Mouse (Mus musculus): Measurements from ENCODE around the gene Serpinb13.
A peak's percentile ranks its signal among the peaks of the same experiment; 100 is the strongest.

The Serpinb13 gene

DNA sequence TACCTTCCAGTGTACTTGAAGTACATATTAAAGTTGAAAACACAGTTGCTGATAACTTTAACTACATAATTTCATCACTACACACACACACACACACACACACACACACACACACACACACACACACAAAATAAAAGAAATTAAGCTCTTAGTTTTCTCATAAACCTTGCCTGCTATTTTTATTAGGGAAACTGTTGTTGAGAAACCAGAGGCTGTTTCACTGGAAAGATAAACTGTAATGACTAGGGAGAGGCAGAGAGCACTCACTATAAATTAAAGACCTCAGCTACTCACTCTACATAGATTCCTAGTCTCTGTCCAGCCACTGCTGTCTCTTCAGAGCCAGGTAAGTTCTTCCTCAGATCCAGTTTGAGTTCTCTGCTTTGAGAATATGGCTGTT lies at the start of gene Serpinb13:
TSS of gene Serpinb13 (plus strand) at position 301 of the 400 bp plus-strand sequence.
- no peak for DNase-seq (ENCODE audit: low read depth, low spot score)

DNA sequence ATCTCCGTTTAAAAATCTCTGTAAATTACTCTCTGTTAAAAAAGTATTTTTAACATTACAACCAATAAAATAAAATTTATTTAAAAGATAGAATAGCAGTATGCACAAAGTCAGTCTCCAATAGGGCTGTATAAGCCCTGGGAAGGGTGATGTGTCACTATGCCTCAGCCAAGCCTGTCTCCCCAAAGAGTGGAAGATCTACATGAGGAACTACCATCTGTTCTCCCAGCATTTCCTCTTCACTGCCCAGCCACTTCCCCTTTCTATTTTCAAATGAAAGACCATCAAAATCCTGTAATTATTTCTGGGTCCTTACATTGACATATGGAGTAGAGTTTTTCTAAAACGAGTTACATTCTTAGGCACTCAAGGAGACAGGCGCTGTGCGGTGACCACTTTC lies 48.8 kb upstream of the Serpinb13 start:
- peak; percentile 9 for DNase-seq (ENCODE audit: low read depth, low spot score)

DNA sequence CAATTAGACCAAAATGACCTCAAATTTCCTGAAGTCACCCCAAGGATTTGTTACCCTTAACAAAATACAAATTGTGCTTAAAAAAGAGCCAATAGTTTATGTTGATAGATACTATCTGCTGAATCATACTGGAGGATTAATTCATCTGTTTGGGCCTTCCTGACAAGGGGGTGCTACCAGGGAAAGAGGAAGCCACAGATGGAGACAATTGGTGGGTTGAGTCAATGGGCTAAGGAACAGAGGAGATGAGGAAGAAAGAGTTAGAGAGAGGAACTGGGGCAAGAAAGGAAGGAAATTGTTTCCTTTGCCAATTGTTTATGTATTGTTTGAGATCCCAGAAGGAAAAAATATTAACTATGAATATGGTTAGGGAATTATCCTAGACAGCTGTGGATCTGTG lies 47.1 kb upstream of the Serpinb13 start:
- DNase-seq (ENCODE audit: low read depth, low spot score) = peak; percentile 12

DNA sequence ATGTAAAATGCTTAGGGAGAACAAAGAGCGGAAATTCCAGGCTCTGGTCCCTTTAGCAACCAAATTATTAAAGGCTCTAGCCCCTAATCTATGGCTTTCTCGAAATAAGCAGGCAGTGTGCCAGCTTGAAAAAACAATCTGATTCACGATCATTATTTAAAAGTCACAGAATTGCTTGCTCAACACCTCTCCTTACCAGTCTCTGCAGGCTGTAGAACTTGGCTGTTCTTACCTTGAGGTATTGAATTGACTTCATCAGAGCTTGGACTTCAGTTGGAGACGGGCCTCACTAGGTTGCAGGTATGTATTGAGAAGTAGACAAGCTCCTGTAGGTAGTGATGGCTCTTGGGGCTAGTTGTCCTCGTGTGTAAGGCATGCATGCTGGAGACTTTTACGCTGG lies 46.5 kb upstream of the Serpinb13 start, which contains the start of gene Serpinb12:
TSS of gene Serpinb12 (plus strand) at position 185 of the 400 bp plus-strand sequence.
- DNase-seq (ENCODE audit: low read depth, low spot score) = no peak

DNA sequence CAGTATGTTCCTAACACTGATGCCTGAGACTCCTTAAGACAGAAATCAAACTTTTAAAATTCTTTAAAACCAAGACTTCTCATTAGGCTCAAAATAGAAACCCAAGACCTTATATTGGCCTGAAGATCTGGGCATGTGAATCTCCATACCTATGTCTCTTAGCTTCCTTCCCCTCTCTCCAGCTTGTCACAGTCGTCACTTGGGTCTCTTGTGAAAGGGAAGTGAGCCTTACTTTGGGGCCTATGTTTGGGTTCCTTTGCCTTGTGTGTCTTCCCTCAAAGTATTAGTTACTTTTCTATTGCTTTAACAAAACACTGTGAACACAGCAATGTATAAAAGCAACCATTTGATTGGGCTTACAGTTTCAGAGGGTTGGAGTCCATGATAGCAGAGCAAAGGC lies 33.6 kb upstream of the Serpinb13 start:
- no peak for DNase-seq (ENCODE audit: low read depth, low spot score)

DNA sequence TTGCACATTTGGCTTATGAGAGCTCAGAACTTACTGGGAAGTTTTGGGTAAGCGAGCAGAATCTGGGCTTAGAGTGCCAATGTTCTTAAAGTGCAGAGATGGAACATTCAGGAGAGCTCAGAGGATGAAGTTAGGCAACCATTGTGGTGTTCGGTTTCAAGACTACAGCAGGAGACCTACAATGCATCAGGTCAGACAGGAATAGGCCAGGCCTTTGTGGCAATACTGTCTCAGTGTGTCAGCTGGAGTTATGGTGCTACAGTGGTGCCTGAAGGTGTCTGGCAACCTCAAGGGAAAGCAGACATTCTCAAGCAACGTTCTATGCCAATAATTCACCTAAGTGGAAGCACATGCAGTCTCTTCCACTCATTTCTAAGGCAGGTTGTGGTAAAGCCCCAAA lies 20.8 kb upstream of the Serpinb13 start:
- no peak for DNase-seq (ENCODE audit: low read depth, low spot score)

DNA sequence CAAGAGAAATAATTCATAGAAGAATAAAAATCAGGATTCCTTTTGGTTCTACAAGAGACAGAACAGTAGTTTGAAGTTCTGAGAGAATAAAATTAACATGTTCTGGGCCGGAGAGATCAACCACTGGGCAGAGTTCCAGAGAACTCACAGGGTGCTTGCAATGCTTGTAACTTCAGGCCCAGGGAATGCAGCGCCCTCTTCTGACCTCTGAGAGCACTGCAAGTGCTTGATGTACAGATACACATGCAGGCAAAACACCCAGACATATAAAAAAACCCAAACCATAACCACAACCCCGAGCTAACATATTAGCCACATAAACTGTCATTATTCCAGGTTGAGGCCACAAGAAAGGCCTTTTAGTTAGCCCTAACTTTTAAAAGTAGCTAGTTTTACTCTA lies 19.8 kb upstream of the Serpinb13 start:
- peak; percentile 41 for DNase-seq (ENCODE audit: low read depth, low spot score)

DNA sequence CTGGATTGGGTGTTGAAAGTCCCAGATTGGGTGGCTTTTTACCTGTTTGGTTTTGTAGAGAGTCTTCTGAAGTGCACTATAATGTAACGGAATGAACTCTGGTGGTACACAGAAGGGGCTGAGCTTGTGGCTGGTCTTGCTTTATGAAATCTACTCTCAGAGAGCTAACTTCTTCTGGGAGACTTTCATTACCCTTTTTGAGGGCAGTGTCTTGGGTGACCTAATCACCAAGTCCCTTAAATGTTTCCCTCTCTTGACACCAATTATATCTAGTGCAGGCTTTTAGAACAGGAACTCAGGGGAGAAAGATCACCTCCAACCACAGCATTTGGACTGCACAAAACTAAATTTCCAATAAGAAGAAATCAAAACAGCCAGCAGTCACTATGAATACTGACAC lies 2.3 kb downstream of the Serpinb13 start:
- DNase-seq (ENCODE audit: low read depth, low spot score) = no peak

DNA sequence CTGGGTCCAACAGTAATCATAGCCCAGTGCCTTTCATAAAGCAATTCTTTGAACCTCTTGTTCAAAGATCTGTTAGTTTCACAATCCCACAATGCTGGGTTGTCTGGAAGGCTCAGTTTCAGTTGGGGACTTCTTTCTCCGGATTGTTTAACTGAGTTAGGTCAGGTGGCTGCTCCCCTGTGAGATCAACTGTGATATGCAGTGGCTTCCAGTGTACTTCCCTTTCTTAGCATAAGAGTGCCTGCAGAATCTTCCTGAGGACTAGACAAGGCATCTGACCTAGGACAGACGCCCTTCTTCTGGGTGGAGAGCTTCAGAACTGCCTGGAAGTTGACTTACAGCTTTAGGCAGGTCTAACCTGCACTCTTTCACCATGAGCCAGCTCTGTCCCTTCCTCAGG lies 3.1 kb downstream of the Serpinb13 start:
- DNase-seq (ENCODE audit: low read depth, low spot score) = no peak

DNA sequence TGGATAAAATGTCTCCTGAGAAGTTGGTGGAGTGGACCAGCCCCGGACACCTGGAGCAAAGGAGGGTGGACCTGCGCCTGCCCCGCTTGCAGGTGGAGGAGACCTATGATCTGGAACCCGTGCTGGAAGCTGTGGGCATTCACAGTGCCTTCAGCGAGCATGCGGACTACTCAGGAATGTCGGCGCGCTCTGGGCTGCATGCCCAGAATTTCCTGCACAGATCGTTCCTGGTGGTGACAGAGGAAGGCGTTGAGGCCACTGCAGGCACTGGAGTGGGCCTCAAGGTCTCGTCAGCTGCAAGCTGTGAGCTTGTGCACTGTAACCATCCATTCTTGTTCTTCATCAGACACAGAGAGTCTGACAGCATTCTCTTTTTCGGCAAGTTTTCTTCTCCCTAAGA lies 19.6 kb downstream of the Serpinb13 start:
- peak; percentile 25 for DNase-seq (ENCODE audit: low read depth, low spot score)

DNA sequence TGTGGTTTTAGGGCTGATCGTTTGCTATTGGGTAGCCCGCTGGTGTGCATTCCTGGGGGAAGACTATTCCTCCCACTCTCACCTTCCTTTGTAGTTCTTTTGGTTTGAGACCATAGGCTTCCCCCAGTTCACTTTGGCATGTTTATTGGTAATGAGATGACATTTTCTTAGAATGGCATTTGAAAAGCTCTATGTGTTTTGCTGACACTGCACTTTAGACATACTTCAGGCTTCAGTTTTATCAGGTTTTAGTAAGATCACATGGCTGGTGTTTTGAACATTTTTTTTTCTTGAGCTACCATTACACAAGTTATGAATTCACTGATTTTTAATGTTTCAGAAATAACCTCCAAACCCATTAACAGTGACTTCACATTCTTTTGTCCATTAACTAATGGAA lies 21.0 kb downstream of the Serpinb13 start:
- DNase-seq (ENCODE audit: low read depth, low spot score) = no peak

DNA sequence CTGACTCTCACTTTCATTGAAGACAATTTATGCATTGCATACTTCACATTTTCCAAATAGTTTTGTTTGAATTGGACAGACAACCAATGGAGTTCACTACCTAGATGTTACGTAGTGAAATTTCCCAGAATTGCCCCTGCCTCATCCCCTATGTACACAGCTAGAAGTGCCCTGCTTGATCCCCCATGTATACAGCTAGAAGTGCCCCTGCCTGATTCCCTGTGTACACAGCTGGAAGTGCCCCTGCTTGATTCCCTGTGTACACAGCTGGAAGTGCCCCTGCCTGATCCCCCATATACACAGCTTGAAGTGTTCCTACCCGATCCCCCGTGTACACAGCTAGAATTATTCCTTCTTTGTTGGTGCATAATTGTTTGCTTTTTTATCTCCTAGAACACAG lies 25.5 kb downstream of the Serpinb13 start:
- DNase-seq (ENCODE audit: low read depth, low spot score) = no peak

DNA sequence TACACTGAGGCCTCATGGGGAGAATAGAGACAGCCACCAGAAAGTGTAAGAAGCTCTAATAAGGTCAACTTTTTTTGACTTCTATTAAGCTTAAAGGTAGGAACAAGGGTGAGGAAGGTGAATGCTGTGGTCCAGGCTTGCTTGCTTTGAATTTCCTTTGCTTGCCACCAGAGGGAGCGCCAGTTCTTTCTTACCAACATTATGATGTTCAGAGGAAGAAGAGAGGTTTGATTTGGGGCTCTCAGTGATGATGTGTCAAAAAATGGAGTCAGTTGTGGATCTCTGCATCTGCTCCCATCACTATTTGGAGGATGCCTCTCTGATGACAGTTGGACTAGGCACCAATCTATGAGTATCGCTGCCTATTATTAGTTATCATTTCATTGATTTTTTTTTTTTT lies 33.7 kb downstream of the Serpinb13 start:
- peak; percentile 48 for DNase-seq (ENCODE audit: low read depth, low spot score)

DNA sequence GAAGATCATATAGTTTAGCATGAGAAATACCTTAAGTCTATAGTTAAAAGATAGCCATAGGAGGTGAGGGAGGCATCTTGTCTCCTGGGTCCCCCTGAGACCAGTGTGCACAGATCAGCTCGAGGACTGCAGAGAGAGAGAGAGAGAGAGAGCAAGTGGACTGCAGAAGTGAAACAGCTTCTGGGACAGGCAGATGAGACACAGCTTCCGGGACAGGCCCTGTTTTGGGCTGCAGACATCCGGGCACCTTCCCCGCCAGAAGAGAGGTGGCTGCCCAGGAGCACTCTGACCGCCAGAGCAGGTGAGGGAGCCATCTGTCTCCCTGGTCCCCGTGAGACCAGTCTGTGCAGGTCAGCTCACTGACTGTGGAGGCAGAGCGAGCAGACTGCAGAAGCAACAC lies 34.4 kb downstream of the Serpinb13 start:
- no peak for DNase-seq (ENCODE audit: low read depth, low spot score)

DNA sequence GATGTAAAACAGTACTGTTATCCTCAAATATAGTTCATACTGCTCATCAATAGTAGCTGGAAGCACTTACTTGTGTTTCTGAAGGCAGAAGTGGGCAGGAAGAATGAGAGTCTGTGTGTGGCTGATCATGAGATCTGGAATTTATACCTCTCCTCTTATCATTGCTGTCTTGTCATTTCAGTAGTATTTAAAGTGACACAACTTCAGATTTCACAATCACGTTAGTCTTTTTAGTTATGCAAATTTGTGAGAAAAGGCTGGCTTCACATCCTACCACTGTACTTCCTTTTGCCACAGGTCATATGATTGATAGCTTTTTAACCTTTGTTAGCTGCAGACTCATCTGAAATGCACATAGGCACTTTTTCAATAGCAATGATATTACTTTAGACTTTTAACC lies 45.1 kb downstream of the Serpinb13 start:
- no peak for DNase-seq (ENCODE audit: low read depth, low spot score)

DNA sequence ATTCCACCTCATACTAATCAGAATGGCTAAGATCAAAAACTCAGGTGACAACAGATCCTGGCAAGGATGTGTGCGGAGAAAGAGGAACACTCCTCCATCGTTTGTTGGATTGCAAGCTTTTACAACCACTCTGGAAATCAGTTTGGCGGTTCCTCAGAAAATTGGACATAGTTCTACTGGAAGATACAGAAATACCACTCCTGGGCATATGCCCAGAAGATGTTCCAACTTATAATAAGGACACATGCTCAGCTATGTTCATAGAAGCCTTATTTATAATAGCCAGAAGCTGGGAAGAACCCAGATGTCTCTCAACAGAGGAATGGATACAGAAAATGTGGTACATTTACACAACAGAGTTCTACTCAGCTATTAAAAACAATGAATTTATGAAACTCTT lies 53.5 kb downstream of the Serpinb13 start:
- DNase-seq (ENCODE audit: low read depth, low spot score) = peak; percentile 51

Measured in brain, adult 2 months (tissue).